Mouse (Mus musculus) embryo, embryonic 10.5 days (tissue): Measurements from ENCODE around the gene Arpc2.

ENCODE experiments used
- DNase-seq: peaks from one replicate; pipeline ENCODE4 v3.0.0-alpha.2; 2015; ENCODE audit warnings: low spot score

The Arpc2 gene

GRCm38 (mm10) chr1:74283686-74284463 lies 48.0 kb downstream of the Arpc2 start:
- peak; percentile 69 for DNase-seq

GRCm38 (mm10) chr1:74284543-74285160 lies 48.8 kb downstream of the Arpc2 start, which contains the start of the genes Aamp and Pnkd:
Gene Aamp (minus strand): TSS chr1:74284738.
Gene Pnkd (plus strand): TSS chr1:74284930.
- DNase-seq = peak; percentile 100

- no peak for DNase-seq
Measured at GRCm38 (mm10) chr1:74285212-74286010, 49.5 kb downstream of the Arpc2 start.

GRCm38 (mm10) chr1:74286869-74287607 lies 51.2 kb downstream of the Arpc2 start:
- peak; percentile 26 for DNase-seq

- DNase-seq = no peak
Measured at GRCm38 (mm10) chr1:74288327-74288726, 52.4 kb downstream of the Arpc2 start.

- DNase-seq = no peak
Measured at GRCm38 (mm10) chr1:74289248-74289647, 53.4 kb downstream of the Arpc2 start.

GRCm38 (mm10) chr1:74289740-74290139 lies 53.9 kb downstream of the Arpc2 start:
- DNase-seq = no peak

GRCm38 (mm10) chr1:74290141-74290540 lies 54.3 kb downstream of the Arpc2 start:
- DNase-seq = no peak

GRCm38 (mm10) chr1:74292331-74293020 lies 56.6 kb downstream of the Arpc2 start:
- no peak for DNase-seq

- no peak for DNase-seq
Measured at GRCm38 (mm10) chr1:74293306-74293960, 57.5 kb downstream of the Arpc2 start.

GRCm38 (mm10) chr1:74294090-74294643 lies 58.3 kb downstream of the Arpc2 start:
- DNase-seq = no peak

GRCm38 (mm10) chr1:74294733-74295455 lies 59.0 kb downstream of the Arpc2 start:
- DNase-seq = no peak

- peak; percentile 73 for DNase-seq
Measured at GRCm38 (mm10) chr1:74295456-74296171, 59.7 kb downstream of the Arpc2 start.

- no peak for DNase-seq
Measured at GRCm38 (mm10) chr1:74296477-74296876, 60.6 kb downstream of the Arpc2 start.

- no peak for DNase-seq
Measured at GRCm38 (mm10) chr1:74297269-74297668, 61.4 kb downstream of the Arpc2 start.

GRCm38 (mm10) chr1:74298157-74298750 lies 62.4 kb downstream of the Arpc2 start:
- no peak for DNase-seq

GRCm38 (mm10) chr1:74298996-74299395 lies 63.1 kb downstream of the Arpc2 start:
- no peak for DNase-seq

- no peak for DNase-seq
Measured at GRCm38 (mm10) chr1:74300347-74301110, 64.6 kb downstream of the Arpc2 start.
